ENCODE assay signal across 20 mouse cellular contexts in the genomic region with DNA sequence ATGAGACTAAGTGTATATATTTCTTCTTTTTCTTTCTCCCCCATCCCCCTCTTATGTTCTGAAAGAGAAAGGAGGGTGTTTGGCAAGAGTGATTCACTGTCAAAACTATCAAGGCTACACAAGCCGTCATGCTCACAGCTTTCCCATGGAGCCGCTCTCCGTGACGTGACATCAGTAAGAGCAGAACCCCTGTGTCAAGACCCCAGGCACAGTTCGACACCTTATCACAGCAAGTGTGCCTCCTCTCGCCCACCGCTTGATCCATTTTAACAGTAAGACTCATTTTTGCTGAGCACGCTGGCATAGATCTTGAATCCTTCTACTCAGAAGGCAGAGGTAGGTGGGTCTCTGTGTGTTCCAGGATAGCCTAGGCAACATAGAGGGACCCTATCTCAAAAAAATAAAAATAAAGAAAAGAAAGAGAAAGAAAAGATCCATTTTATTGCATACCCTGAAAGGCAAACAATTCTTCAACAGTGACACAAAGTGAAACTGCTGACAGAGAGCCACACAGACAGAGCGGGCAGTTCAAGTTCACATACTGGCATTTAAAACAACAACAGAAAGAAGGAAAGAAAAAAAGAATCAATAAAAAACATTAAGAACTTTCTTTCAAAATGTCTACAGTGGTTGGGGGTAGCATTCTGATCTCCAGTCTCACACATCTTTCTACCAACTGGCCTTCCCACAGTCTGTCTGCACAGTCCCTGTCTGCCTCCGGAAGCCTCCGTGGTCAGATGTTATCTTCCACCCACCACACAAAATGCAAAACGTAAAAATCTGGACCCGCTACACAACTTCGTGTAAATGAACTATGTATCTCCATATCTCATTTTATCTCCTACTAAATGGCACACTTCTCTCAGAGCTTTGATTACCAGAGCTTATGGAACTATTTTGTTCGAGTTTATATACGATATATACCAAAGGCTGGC. TPM values are rescaled to one million over a fixed set of nuclear protein-coding genes. Genes with fewer than 3 reads are reported as not detected.
A peak's percentile ranks its signal among the peaks of the same experiment; 100 is the strongest.
DNase-seq lines count a peak whose midpoint lies in the region; ATAC-seq and TF ChIP-seq lines count a peak whose summit lies in the region.
"Had no signal": no experiment of that assay in that cellular context is flagged by ENCODE, and none has a peak within 500 bp of the region (broad histone marks: within the 10 kb centered on the region; RNA-seq: fewer than 3 reads in every experiment).

No protein-coding gene starts in this region.

- peak; percentile 15 to 19 for DNase-seq in spleen, postnatal 36 days (ENCODE audit: low spot score in 2 of 2)
- no peak for DNase-seq in spleen, adult 18-20 months
- peak; percentile 22 for DNase-seq in natural killer cell, adult 2 months (ENCODE audit: low spot score in 2 of 2)
- no peak for DNase-seq in hindbrain, embryonic 14.5 days (ENCODE audit: low spot score)
- DNase-seq in right cerebral cortex, postnatal 25 days, result no peak
- no peak for DNase-seq in lung, adult 2 months
- DNase-seq: adrenal gland, adult 2 months; cerebellum, adult 18-20 months; heart, adult 2 months; kidney, adult 2 months; kidney, postnatal 25 days; lung, postnatal 4 days; midbrain, embryonic 14.5 days; right cerebral cortex, postnatal 14 days had no signal

- 93% methylated on average over 16 of the region's 16 CpGs for WGBS in hindbrain, embryonic 14.5 days
- 88% methylated on average over 16 of the region's 16 CpGs for WGBS in lung, adult 2 months

- H3K36me3 ChIP-seq in hindbrain, embryonic 14.5 days (replicated peaks; ENCODE audit: control insufficient read depth, insufficient read depth), result no peaks in the 10 kb centered on the region

- H3K27me3 ChIP-seq in hindbrain, embryonic 14.5 days (ENCODE audit: control insufficient read depth, insufficient read depth, low read length), result 0 out of 2 replicates have a peak, but pooled peaks cover 2% of the 10 kb centered on the region
- H3K27me3 ChIP-seq: embryonic facial prominence, embryonic 15.5 days; liver, embryonic 15.5 days; Patski had no signal

- H3K4me1 ChIP-seq in hindbrain, embryonic 14.5 days (replicated peaks; ENCODE audit: control insufficient read depth, insufficient read depth, low read length), result peaks cover 8% of the 10 kb centered on the region
- peaks cover 14% of the 10 kb centered on the region for H3K4me1 ChIP-seq in lung, adult 2 months (ENCODE audit: control insufficient read depth, insufficient read depth, low read length)

- TF ChIP-seq CTCF in lung, adult 2 months (IDR thresholded peaks at IDR 0.05; ENCODE audit: insufficient read depth, low read length), result no peak

- H3K9ac ChIP-seq in hindbrain, embryonic 14.5 days, result no peak overlapping the region
- H3K9ac ChIP-seq: embryonic facial prominence, embryonic 15.5 days; forebrain, embryonic 13.5 days; liver, embryonic 15.5 days had no signal

- TF ChIP-seq POLR2A in lung, adult 2 months (IDR thresholded peaks at IDR 0.05; ENCODE audit: borderline replicate concordance, extremely low read depth, low read depth, low read length), result no peak

- H3K4me2 ChIP-seq in hindbrain, embryonic 14.5 days (replicated peaks), result no peak overlapping the region
- H3K4me2 ChIP-seq: embryonic facial prominence, embryonic 15.5 days; forebrain, embryonic 13.5 days; liver, embryonic 15.5 days had no signal

- peak; percentile 42; the same call in 1 of the 2 replicates for ATAC-seq in granulocyte monocyte progenitor cell, adult 5-6 weeks (replicated peaks; ENCODE audit: poor library complexity, severe bottlenecking)
- ATAC-seq in hindbrain, embryonic 14.5 days (ENCODE audit: low FRiP score), result no peak
- ATAC-seq: forebrain, embryonic 13.5 days; hindbrain, embryonic 16.5 days; Patski had no signal

- H3K9me3 ChIP-seq in hindbrain, embryonic 14.5 days (ENCODE audit: control insufficient read depth, low read length), result no peaks in the 10 kb centered on the region
- H3K9me3 ChIP-seq: embryonic facial prominence, embryonic 15.5 days; forebrain, embryonic 13.5 days; liver, embryonic 15.5 days had no signal

- H3K4me3 ChIP-seq in hindbrain, embryonic 14.5 days (replicated peaks; ENCODE audit: low read length), result no peak overlapping the region
- no peak overlapping the region for H3K4me3 ChIP-seq in lung, adult 2 months (replicated peaks; ENCODE audit: extremely low read depth, low read depth, low read length)
- H3K4me3 ChIP-seq: embryonic facial prominence, embryonic 15.5 days; forebrain, embryonic 13.5 days; heart, adult 2 months; liver, embryonic 15.5 days had no signal

- H3K27ac ChIP-seq in hindbrain, embryonic 14.5 days, result no peak overlapping the region
- H3K27ac ChIP-seq: embryonic facial prominence, embryonic 15.5 days; forebrain, embryonic 13.5 days; heart, adult 2 months; liver, embryonic 15.5 days had no signal

RNA-seq across cellular contexts. Expression of gene Tgfbr3, which starts 24.7 kb away (rescaled TPM):
- total RNA-seq in granulocyte monocyte progenitor cell, adult 5-6 weeks (2014; fragmentation: Nextera tagmentation), result 0.30 and 2.4 TPM in 2 replicates
- 1.6 and 2.4 TPM in 2 replicates for total RNA-seq in granulocyte monocyte progenitor cell, adult 5-6 weeks (2017)
- polyA plus RNA-seq in hindbrain, embryonic 14.5 days (2014; fragmentation: Nextera tagmentation; extraction: Ambion mirVana), result 7.1 TPM in 2 replicates
- polyA plus RNA-seq in lung, adult 2 months (2012; rRNA removed), result 44.8 and 47.3 TPM in 2 replicates

Comparison
In these comparisons a context has a peak if more than half of its experiments do, and no peak if none do; other contexts are left out.
1. DNase-seq: peak in spleen, postnatal 36 days (2 of 2) and natural killer cell, adult 2 months (2 of 2); none in spleen, adult 18-20 months (0 of 2), hindbrain, embryonic 14.5 days (single experiment), right cerebral cortex, postnatal 25 days (single experiment) and lung, adult 2 months (single experiment).